Mouse (Mus musculus) heart, postnatal 36 days (tissue): ENCODE measurements around the gene Plod2. TPM values are rescaled to one million over a fixed set of nuclear protein-coding genes. Genes with fewer than 3 reads are reported as not detected.
A peak's percentile ranks its signal among the peaks of the same experiment; 100 is the strongest.

Source experiments
- DNase-seq, 2 experiments: peaks; one replicate each; pipeline ENCODE4 v3.0.0; 2021 to 2022
- intact Hi-C: fragments of 180-260 bp; cut with DNase I; formaldehyde crosslinking; loops from one replicate; pipeline ENCODE4 v1.15.1; 2025
- total RNA-seq, 2 experiments: library from RNA; stranded (reverse); gene quantifications; 2 replicates each; pipeline ENCODE4 v1.2.3; 2021

Gene Plod2
- total RNA-seq, 2 experiments from 2014 or later: 19.3 to 20.6 TPM

GRCm38 (mm10) chr9:92551666-92552065 is 9.6 kb downstream of the Plod2 start:
- no peak for DNase-seq
- intact Hi-C loops: no loop called here

DNA sequence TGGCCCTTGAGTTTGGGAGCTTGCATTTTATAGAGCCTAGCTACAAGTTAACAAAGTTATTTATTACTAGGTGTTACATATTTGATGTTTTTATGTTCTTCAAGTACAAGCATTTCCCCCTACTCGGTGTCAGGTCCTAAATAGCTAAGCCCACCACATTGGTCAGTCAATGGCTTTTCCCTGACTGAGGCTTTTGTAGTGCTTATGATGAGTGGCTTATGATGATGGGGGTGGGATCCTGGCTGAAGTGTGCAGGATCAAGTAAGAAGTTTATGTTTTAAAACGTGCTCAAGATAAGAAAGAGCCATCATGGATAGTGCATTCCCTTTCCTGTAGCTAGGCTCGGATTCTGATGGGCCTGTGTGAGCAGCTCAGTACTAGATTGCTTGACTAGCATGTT is 10.7 kb downstream of the Plod2 start:
- intact Hi-C loops: no loop called here
- no peak for DNase-seq

GRCm38 (mm10) chr9:92555006-92555958 is 13.3 kb downstream of the Plod2 start:
- intact Hi-C loops: no loop called here
- DNase-seq: no peak

DNA sequence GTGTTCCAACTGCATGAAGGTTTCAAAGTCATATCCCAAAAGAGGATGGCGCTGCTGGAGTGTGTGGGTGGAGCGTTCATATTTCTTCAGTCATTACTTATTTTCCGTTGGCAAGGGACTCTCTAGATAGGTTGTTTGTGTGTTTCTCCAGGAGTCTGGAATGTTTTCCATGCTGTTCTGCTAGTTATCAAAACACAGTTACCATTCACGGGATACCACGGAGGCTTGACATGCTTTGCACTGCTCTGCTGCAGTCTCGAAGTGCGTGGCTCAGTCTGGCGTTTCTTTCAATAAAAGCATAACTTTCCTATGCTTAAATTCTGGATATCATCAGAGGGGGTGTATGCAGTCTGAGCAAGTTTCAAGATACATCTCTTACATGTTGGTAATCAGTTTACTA is 17.7 kb downstream of the Plod2 start:
- intact Hi-C loops: no loop called here
- DNase-seq: no peak

- peak in 1 of 2 experiments; percentile 23 for DNase-seq
- intact Hi-C loops: no loop called here
Measured at GRCm38 (mm10) chr9:92560840-92561547, 19.0 kb downstream of the Plod2 start.

GRCm38 (mm10) chr9:92562416-92562815 is 20.4 kb downstream of the Plod2 start:
- intact Hi-C loops: no loop called here

DNA sequence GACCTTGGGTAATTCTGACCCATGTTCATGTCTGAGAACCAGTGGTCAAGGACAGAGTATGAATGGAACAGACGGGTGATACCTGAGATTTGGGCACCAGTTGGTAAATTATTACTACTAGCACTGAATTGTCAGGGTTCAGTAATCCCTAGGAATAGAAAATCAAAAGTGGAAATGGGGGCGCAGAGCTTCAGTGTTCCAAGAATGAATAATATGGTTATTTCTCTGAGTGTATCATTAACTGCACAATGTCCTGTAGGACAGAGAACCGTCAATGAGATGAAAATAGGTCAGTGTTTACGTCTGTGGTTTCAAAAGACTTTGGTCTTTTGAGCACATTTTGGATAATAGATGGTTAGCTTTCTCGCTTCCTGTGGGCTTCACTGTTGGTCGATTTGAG is 21.3 kb downstream of the Plod2 start:
- DNase-seq: no peak
- intact Hi-C loops: no loop called here

More at GRCm38 (mm10) chr9:92562416-92562815, 20.4 kb downstream of the Plod2 start:
- DNase-seq: no peak

DNA sequence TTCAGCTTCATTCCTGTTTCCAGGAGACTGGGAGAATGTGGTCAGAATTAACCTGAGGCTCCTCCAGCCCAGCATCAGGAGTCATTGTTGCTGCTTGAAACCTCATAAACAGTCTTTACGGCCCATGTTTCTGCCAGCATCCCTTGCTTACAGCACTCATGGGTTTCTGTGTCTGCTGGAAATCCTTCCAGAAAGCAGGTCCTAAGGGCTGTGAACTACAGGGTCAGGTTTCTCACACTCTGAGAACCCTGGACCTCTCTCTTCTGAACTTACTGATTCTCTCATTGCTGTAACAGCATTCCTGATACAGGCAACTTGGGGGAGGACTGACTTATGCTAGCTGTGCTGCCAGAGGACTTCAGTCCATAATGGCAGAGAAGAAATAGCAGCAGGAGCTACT is 22.4 kb downstream of the Plod2 start:
- intact Hi-C loops: no loop called here
- no peak for DNase-seq

DNA sequence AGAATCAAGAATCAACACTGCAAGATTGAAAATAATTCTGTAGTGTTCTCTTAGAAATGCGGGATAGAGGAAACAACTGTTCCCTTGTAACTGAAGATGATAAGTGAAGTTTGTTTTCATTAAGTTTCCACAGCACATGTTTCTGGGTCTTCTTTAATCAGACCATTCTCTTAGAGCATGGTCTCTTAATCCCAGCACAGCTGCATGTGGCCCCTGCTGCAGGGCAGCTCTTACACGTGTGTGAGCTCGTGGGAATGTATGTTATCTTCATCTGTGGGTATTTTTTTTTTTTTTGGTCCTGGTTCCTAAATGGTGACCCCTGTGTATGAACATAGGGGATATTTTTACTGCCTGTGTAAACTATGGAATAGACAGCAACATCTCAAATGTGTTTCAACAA is 24.2 kb downstream of the Plod2 start:
- no peak for DNase-seq
- intact Hi-C loops: no loop called here

DNA sequence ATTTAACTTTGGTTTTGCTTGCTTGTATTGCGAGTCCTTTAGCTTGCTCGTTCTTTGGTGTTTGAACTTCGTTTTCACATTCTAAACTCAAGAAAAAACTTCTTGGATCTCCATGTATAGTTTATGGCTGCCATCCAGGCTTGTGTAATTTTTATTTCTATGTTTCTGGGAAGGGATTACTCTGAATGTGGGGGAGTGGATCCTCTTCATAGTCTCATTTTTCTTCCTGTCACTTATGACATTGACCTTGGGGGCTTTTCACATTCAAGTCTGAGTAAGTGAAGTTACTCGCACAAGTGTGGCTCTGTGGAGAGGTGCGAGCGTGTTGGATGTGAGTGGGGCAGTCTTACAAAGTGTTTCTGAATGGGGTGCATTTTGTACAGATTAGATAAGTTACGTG is 25.5 kb downstream of the Plod2 start:
- intact Hi-C loops: no loop called here
- DNase-seq: no peak

- DNase-seq: no peak
- intact Hi-C loops: no loop called here
Measured at GRCm38 (mm10) chr9:92568798-92569197, 26.8 kb downstream of the Plod2 start.

- intact Hi-C loops: no loop called here
- DNase-seq: no peak
Measured at GRCm38 (mm10) chr9:92572376-92573108, 30.5 kb downstream of the Plod2 start.

DNA sequence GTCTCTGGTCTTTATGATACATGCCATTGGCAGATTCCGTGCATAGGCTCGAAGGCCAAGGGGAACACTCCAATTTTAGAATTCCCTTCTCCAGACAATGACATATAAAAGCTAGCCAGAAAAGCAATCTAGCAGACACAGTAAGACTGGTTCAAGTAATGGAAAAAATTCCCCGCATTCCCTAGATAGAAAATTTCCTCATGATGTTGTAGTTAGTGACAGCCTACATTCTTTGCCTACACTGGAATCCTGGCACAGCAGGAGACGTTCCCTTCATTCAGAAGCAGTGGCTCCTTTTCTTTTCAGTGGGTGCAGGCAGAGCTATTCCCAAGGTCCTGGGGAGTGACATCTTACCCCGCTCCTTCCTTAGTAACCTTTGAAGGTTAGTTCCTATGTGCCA is 41.9 kb downstream of the Plod2 start:
- DNase-seq: no peak
- intact Hi-C loops: no loop called here

DNA sequence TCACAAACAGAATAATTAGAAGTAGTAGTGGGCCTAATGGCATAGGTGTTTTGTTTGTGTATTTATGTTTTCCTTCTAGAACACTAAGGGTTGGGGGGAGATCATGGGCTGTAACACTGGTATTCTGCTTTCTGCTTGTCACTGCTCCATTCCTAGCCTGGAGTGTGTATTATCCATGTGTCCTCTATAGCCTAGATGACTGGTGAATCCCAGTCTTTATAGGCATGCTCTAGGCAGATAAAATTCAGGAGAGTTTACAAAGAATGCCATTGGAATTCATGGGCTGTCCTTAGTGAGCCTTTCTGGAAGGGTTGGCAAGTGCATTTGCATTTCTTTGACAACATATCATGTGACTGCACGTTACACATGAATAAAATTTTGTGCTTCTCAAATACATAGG is 44.0 kb downstream of the Plod2 start:
- intact Hi-C loops: no loop called here

GRCm38 (mm10) chr9:92587391-92587790 is 45.4 kb downstream of the Plod2 start:
- intact Hi-C loops: no loop called here
- no peak for DNase-seq

More for the DNA sequence above, 44.0 kb downstream of the Plod2 start:
- no peak for DNase-seq

DNA sequence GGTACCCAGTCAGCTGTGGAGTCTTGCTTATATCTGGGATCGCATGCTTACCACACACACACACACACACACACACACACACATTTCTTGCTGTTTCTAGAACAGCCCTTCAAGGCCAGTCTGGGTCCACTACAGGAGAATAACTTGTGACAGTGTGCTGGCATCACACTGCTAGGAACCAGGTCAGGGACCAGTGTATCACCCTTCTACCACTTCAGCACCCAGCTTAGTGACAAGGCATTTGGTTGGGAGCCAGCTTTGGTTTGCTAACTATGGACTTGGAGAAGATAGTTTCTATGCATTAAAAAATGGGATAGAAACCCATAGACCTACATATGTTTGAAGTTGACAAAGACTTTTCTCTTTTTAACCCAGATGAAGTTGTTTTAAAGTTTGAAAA is 46.2 kb downstream of the Plod2 start:
- intact Hi-C loops: no loop called here
- no peak for DNase-seq

GRCm38 (mm10) chr9:92589021-92589420 is 47.0 kb downstream of the Plod2 start:
- intact Hi-C loops: no loop called here
- DNase-seq: no peak

DNA sequence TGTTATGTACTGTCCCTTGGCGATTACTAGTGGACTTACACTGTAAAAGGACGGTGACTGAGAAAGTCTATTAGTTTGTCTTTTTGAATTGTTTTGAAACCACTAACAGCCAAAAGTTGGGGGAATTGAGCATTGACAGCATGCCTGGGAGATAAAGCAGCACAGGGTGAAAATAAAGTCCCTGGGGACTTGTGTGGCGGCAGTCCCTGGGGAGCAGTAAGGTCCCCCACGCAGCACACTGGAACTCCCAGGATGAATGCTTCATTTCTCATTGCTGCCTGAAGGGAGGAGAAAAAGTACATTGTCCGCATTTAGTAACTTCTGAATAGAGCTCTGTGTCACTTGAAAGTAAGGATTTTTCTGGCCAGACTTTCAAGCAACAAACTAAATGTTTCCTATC is 49.5 kb downstream of the Plod2 start:
- DNase-seq: no peak
- intact Hi-C loops: loop anchor here (5.0 kb wide), 1 partner anchor 49 kb away; the partner anchor contains the start of gene Plod2

GRCm38 (mm10) chr9:92592757-92593156 is 50.7 kb downstream of the Plod2 start:
- DNase-seq: no peak
- intact Hi-C loops: loop anchor here (5.0 kb wide), 1 partner anchor 50 kb away; the partner anchor contains the start of gene Plod2

- intact Hi-C loops: loop anchor here (5.0 kb wide), 1 partner anchor 52 kb away; the partner anchor contains the start of gene Plod2
- no peak for DNase-seq
Measured at GRCm38 (mm10) chr9:92594491-92594890, 52.5 kb downstream of the Plod2 start.

- no peak for DNase-seq
- intact Hi-C loops: no loop called here
Measured at GRCm38 (mm10) chr9:92595296-92595695, 53.3 kb downstream of the Plod2 start.
